Mouse (Mus musculus): ENCODE measurements around the gene Myo1g. TPM values are rescaled to one million over a fixed set of nuclear protein-coding genes. Genes with fewer than 3 reads are reported as not detected.

The Myo1g gene
- polyA plus RNA-seq, 1 experiment from 2014 or later, result 6.8 TPM

DNA sequence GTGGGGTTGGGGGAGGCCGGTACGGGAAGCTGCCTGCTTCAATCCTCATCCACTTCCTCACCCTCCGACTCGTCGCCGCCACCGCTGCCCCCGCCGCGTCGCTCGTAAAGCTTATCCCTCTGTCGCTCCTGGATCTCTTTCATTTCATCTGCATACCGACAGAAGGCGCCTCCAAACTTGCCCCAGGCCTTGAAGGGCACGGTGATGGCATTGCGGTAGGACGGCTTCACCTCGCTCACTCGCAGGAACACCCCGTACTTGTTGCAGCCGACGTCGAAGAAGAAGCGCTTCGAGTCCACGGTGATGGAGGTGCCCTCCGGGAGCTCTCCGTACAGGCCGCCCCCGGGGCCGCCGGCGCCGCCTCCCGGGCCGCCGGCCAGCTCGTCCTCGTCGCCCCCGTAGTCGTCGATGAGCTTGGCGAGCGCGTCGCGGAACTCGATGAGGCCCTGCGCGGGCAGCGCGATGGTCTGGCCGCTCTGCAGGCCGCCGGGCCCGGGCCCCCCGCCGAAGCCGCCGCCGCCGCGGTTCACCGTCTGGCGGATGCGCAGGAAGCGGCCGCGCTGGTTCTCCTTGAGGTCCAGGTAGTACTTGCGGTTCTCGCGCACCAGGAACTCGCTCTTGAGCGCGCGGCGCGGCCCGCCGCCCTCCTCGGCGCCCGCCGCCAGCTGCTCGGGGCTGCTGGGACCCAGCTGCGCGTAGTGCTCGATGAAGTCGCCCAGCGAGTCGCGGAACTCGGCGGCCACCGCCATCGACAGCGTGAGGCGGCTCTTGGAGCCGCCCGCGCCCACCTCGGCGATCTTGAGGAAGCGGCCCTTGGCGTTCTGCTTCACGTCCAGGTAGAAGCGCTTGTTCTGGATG, 45.7 kb downstream of the Myo1g start:
- no peaks in the 10 kb centered on the region for H3K27me3 ChIP-seq (ENCODE audit: control insufficient read depth, insufficient read depth, low read length)
- no peaks in the 10 kb centered on the region for H3K36me3 ChIP-seq (ENCODE audit: control insufficient read depth, insufficient read depth)
- H3K4me3 ChIP-seq (ENCODE audit: low read length), result peak overlapping the region; percentile 97
- peak overlapping the region; percentile 75 for H3K4me2 ChIP-seq (ENCODE audit: low read depth, low read length)
- under 1% methylated on average over 109 of the region's 109 CpGs for WGBS
- peak overlapping the region; percentile 98 for H3K9ac ChIP-seq (ENCODE audit: low read length)
- no peaks in the 10 kb centered on the region for H3K9me3 ChIP-seq (replicated peaks; ENCODE audit: control insufficient read depth, low read length)
- peak overlapping the region; percentile 98 for H3K27ac ChIP-seq (ENCODE audit: low read length)
- peak; percentile 37 for ATAC-seq (replicated peaks; ENCODE audit: extremely low read depth, insufficient read depth, low FRiP score)
- H3K4me1 ChIP-seq (ENCODE audit: control insufficient read depth, insufficient read depth, low read length), result peaks cover 27% of the 10 kb centered on the region

GRCm38 (mm10) chr11:6474381-6474780, 46.4 kb downstream of the Myo1g start:
- no peaks in the 10 kb centered on the region for H3K9me3 ChIP-seq (replicated peaks; ENCODE audit: control insufficient read depth, low read length)
- H3K36me3 ChIP-seq (ENCODE audit: control insufficient read depth, insufficient read depth), result no peaks in the 10 kb centered on the region
- peak overlapping the region; percentile 98 for H3K9ac ChIP-seq (ENCODE audit: low read length)
- peak overlapping the region; percentile 97 for H3K4me3 ChIP-seq (ENCODE audit: low read length)
- no peaks in the 10 kb centered on the region for H3K27me3 ChIP-seq (ENCODE audit: control insufficient read depth, insufficient read depth, low read length)
- peak overlapping the region; percentile 98 for H3K27ac ChIP-seq (ENCODE audit: low read length)
- H3K4me2 ChIP-seq (ENCODE audit: low read depth, low read length), result peak overlapping the region; percentile 75
- ATAC-seq (replicated peaks; ENCODE audit: extremely low read depth, insufficient read depth, low FRiP score), result no peak
- 11% methylated on average over 6 of the region's 6 CpGs for WGBS
- peaks cover 31% of the 10 kb centered on the region for H3K4me1 ChIP-seq (ENCODE audit: control insufficient read depth, insufficient read depth, low read length)

GRCm38 (mm10) chr11:6472076-6472475, 48.7 kb downstream of the Myo1g start:
- ATAC-seq (replicated peaks; ENCODE audit: extremely low read depth, insufficient read depth, low FRiP score), result no peak
- H3K9me3 ChIP-seq (replicated peaks; ENCODE audit: control insufficient read depth, low read length), result no peaks in the 10 kb centered on the region
- H3K9ac ChIP-seq (ENCODE audit: low read length), result peak overlapping the region; percentile 80

DNA sequence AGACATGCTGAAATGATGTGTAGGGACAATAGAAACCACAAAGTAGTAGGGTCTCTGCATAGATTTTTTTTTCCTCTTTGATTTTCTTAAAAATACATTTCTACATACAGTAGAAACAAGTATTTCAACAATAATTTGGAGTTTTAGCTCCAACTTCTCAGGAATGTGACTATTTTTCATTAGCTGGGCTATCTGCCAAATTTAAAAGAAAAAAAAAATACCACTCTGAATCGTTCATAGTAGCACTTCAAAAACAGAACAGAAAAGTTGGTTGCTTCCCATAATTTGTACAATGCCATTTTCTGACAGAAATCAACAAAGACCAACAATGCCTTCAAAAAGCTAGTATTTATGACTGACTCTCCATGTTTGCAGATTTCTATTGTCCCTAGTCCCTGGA, 49.3 kb downstream of the Myo1g start:
- peaks cover 31% of the 10 kb centered on the region for H3K4me1 ChIP-seq (ENCODE audit: control insufficient read depth, insufficient read depth, low read length)
- 5% methylated on average over 1 of the region's 1 CpGs for WGBS
- ATAC-seq (replicated peaks; ENCODE audit: extremely low read depth, insufficient read depth, low FRiP score), result no peak
- H3K27me3 ChIP-seq (ENCODE audit: control insufficient read depth, insufficient read depth, low read length), result no peaks in the 10 kb centered on the region
- peak overlapping the region; percentile 80 for H3K9ac ChIP-seq (ENCODE audit: low read length)
- H3K4me3 ChIP-seq (ENCODE audit: low read length), result peak overlapping the region; percentile 55
- 0 out of 2 replicates have a peak, but pooled peaks cover 3% of the 10 kb centered on the region for H3K36me3 ChIP-seq (ENCODE audit: control insufficient read depth, insufficient read depth)
- peak overlapping the region; percentile 90 for H3K27ac ChIP-seq (ENCODE audit: low read length)
- H3K9me3 ChIP-seq (replicated peaks; ENCODE audit: control insufficient read depth, low read length), result no peaks in the 10 kb centered on the region
- H3K4me2 ChIP-seq (ENCODE audit: low read depth, low read length), result peak overlapping the region; percentile 83

More at GRCm38 (mm10) chr11:6472076-6472475, 48.7 kb downstream of the Myo1g start:
- Histone ChIP-seq H3K4me1 (ENCODE audit: control insufficient read depth, insufficient read depth, low read length) (peaks cover 31% of the 10 kb centered on the region), H3K4me3 (ENCODE audit: low read length) (peak overlapping the region; percentile 63), H3K36me3 (ENCODE audit: control insufficient read depth, insufficient read depth) (0 out of 2 replicates have a peak, but pooled peaks cover 2% of the 10 kb centered on the region), H3K4me2 (ENCODE audit: low read depth, low read length) (peak overlapping the region; percentile 83), H3K27ac (ENCODE audit: low read length) (peak overlapping the region; percentile 90), H3K27me3 (ENCODE audit: control insufficient read depth, insufficient read depth, low read length) (no peaks in the 10 kb centered on the region)

- no peaks in the 10 kb centered on the region for H3K27me3 ChIP-seq (ENCODE audit: control insufficient read depth, insufficient read depth, low read length)
- H3K27ac ChIP-seq (ENCODE audit: low read length), result peak overlapping the region; percentile 60
- peak overlapping the region; percentile 83 for H3K4me2 ChIP-seq (ENCODE audit: low read depth, low read length)
- no peaks in the 10 kb centered on the region for H3K9me3 ChIP-seq (replicated peaks; ENCODE audit: control insufficient read depth, low read length)
- H3K4me1 ChIP-seq (ENCODE audit: control insufficient read depth, insufficient read depth, low read length), result peaks cover 31% of the 10 kb centered on the region
- no peak for ATAC-seq (replicated peaks; ENCODE audit: extremely low read depth, insufficient read depth, low FRiP score)
- WGBS, result 42% methylated on average over 2 of the region's 2 CpGs
- H3K4me3 ChIP-seq (ENCODE audit: low read length), result peak overlapping the region; percentile 37
- 0 out of 2 replicates have a peak, but pooled peaks cover 3% of the 10 kb centered on the region for H3K36me3 ChIP-seq (ENCODE audit: control insufficient read depth, insufficient read depth)
- H3K9ac ChIP-seq (ENCODE audit: low read length), result peak overlapping the region; percentile 57
Observed at GRCm38 (mm10) chr11:6471054-6471453, 49.7 kb downstream of the Myo1g start.

GRCm38 (mm10) chr11:6468541-6468940, 52.2 kb downstream of the Myo1g start:
- no peak overlapping the region for H3K9ac ChIP-seq (ENCODE audit: low read length)

DNA sequence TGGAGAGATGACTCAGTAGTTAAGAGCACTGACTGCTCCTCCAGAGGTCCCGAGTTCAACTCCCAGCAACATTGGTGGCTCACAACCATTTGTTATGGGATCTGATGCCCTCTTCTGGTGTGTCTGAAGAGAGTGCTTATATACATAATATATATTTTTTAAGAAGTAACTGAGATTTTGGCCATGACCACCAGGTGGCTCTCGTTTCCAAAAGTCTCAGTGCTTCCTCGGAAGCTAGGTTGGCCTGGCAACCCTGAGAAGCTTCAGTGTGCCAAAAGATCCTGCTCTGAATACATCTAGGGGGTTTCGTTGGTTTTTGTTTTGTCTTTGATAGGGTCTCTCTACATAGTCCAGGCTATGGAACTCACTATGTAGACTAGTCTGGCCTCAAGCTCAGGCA, 55.6 kb downstream of the Myo1g start:
- peaks cover 4% of the 10 kb centered on the region for H3K4me1 ChIP-seq (ENCODE audit: control insufficient read depth, insufficient read depth, low read length)
- H3K9me3 ChIP-seq (replicated peaks; ENCODE audit: control insufficient read depth, low read length), result no peaks in the 10 kb centered on the region
- peak; percentile 77 for ATAC-seq (replicated peaks; ENCODE audit: extremely low read depth, insufficient read depth, low FRiP score)
- H3K36me3 ChIP-seq (ENCODE audit: control insufficient read depth, insufficient read depth), result 0 out of 2 replicates have a peak, but pooled peaks cover 3% of the 10 kb centered on the region
- 21% methylated on average over 4 of the region's 4 CpGs for WGBS
- H3K27me3 ChIP-seq (ENCODE audit: control insufficient read depth, insufficient read depth, low read length), result no peaks in the 10 kb centered on the region
- no peak overlapping the region for H3K4me3 ChIP-seq (ENCODE audit: low read length)
- no peak overlapping the region for H3K27ac ChIP-seq (ENCODE audit: low read length)
- H3K4me2 ChIP-seq (ENCODE audit: low read depth, low read length), result no peak overlapping the region
- no peak overlapping the region for H3K9ac ChIP-seq (ENCODE audit: low read length)

More at GRCm38 (mm10) chr11:6468541-6468940, 52.2 kb downstream of the Myo1g start:
- Histone ChIP-seq H3K27me3 (ENCODE audit: control insufficient read depth, insufficient read depth, low read length) (no peaks in the 10 kb centered on the region), H3K4me1 (ENCODE audit: control insufficient read depth, insufficient read depth, low read length) (peaks cover 24% of the 10 kb centered on the region), H3K4me2 (ENCODE audit: low read depth, low read length) (no peak overlapping the region), H3K4me3 (ENCODE audit: low read length) (no peak overlapping the region), H3K27ac (ENCODE audit: low read length) (no peak overlapping the region; the same call in 1 of the 2 replicates), H3K36me3 (ENCODE audit: control insufficient read depth, insufficient read depth) (0 out of 2 replicates have a peak, but pooled peaks cover 3% of the 10 kb centered on the region), H3K9me3 (replicated peaks; ENCODE audit: control insufficient read depth, low read length) (no peaks in the 10 kb centered on the region)
- no peak for ATAC-seq (replicated peaks; ENCODE audit: extremely low read depth, insufficient read depth, low FRiP score)
- WGBS, result 68% methylated on average over 2 of the region's 2 CpGs

- WGBS, result 87% methylated on average over 6 of the region's 6 CpGs
- no peak overlapping the region for H3K27ac ChIP-seq (ENCODE audit: low read length)
- ATAC-seq (replicated peaks; ENCODE audit: extremely low read depth, insufficient read depth, low FRiP score), result no peak
- H3K27me3 ChIP-seq (ENCODE audit: control insufficient read depth, insufficient read depth, low read length), result no peaks in the 10 kb centered on the region
- no peak overlapping the region for H3K4me2 ChIP-seq (ENCODE audit: low read depth, low read length)
- no peak overlapping the region for H3K4me3 ChIP-seq (ENCODE audit: low read length)
- no peaks in the 10 kb centered on the region for H3K9me3 ChIP-seq (replicated peaks; ENCODE audit: control insufficient read depth, low read length)
- 0 out of 2 replicates have a peak, but pooled peaks cover 3% of the 10 kb centered on the region for H3K36me3 ChIP-seq (ENCODE audit: control insufficient read depth, insufficient read depth)
- H3K4me1 ChIP-seq (ENCODE audit: control insufficient read depth, insufficient read depth, low read length), result no peaks in the 10 kb centered on the region
- H3K9ac ChIP-seq (ENCODE audit: low read length), result no peak overlapping the region
Observed at GRCm38 (mm10) chr11:6463159-6463837, 57.5 kb downstream of the Myo1g start.

All from heart, embryonic 16.5 days (tissue).